Comparison of ENCODE assay signal across 8 mouse cellular contexts in the genomic region with DNA sequence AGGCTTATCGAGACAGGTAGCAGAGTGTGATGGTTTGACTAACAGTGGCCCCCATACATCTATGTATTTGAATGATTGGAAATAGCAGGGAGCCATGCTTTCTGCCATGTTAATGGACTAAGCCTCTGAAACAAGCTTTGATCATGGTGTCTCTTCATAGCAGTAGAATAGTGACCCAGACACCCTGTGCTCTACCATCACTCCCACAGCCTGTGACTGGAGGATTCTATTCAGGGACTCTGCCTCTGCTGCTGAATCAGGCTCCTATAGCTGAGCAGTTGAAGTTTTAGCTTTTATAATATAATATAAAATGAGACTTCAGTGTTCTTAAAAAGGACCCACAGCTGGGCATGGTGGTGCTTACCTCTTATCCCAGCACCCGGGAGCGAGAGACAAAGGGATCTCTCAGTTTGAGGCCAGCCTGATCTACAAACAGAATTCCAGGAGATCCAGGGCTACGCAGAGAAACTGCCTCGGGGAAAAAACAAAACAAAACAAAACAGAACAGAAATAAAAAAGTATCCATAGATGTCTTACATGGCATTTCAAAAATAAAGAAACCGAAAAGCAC. TPM values are rescaled to one million over a fixed set of nuclear protein-coding genes. Genes with fewer than 3 reads are reported as not detected.
DNase-seq lines count a peak whose midpoint lies in the region; ATAC-seq and TF ChIP-seq lines count a peak whose summit lies in the region.

No protein-coding gene starts in this region.

- 17% methylated on average over 6 of the region's 6 CpGs for WGBS in heart, adult 2 months
- WGBS in thymus, adult 2 months = 22% methylated on average over 6 of the region's 6 CpGs
- 17% methylated on average over 6 of the region's 6 CpGs for WGBS in limb, embryonic 15.5 days

- TF ChIP-seq EP300 in heart, adult 2 months (IDR thresholded peaks at IDR 0.05; ENCODE audit: insufficient read depth, low read depth, low read length) = no peak

- no peaks in the 10 kb centered on the region for H3K9me3 ChIP-seq in limb, embryonic 15.5 days

- no peak for TF ChIP-seq CTCF in heart, adult 2 months (IDR thresholded peaks at IDR 0.05)
- no peak for TF ChIP-seq CTCF in thymus, adult 2 months (IDR thresholded peaks at IDR 0.05; ENCODE audit: borderline replicate concordance, control insufficient read depth, extremely low read depth, insufficient read depth, low read length, poor library complexity)

- peak overlapping the region; percentile 65 for H3K27ac ChIP-seq in heart, adult 2 months
- H3K27ac ChIP-seq in thymus, adult 2 months (ENCODE audit: control insufficient read depth, insufficient read depth, low read length) = no peak overlapping the region
- H3K27ac ChIP-seq in limb, embryonic 15.5 days = 0 out of 2 replicates have a peak overlapping the region, but pooled peaks have one; percentile 3

- ATAC-seq in limb, embryonic 15.5 days (ENCODE audit: insufficient number of reproducible peaks, low FRiP score, low TSS enrichment, low read depth) = no peak

- H3K79me2 ChIP-seq in heart, adult 2 months (replicated peaks; ENCODE audit: control insufficient read depth, insufficient read depth, low read length) = no peaks in the 10 kb centered on the region

- no peak for TF ChIP-seq POLR2A in heart, adult 2 months (IDR thresholded peaks at IDR 0.05; ENCODE audit: insufficient read depth, low read depth, low read length)
- no peak for TF ChIP-seq POLR2A in thymus, adult 2 months (IDR thresholded peaks at IDR 0.05; ENCODE audit: control insufficient read depth, extremely low read depth, insufficient read depth, low read length, poor library complexity)

- H3K4me3 ChIP-seq in heart, adult 2 months = peak overlapping the region; percentile 78
- peak overlapping the region; percentile 97 for H3K4me3 ChIP-seq in thymus, adult 2 months (ENCODE audit: control insufficient read depth, insufficient read depth, low read length)
- H3K4me3 ChIP-seq in limb, embryonic 15.5 days = peak overlapping the region; percentile 72

- H3K9ac ChIP-seq in heart, adult 2 months (ENCODE audit: low read depth, low read length) = peak overlapping the region; percentile 62
- peak overlapping the region; percentile 62 for H3K9ac ChIP-seq in limb, embryonic 15.5 days

- H3K4me1 ChIP-seq in heart, adult 2 months (ENCODE audit: control insufficient read depth, insufficient read depth, low read length) = peaks cover 4% of the 10 kb centered on the region
- peaks cover 6% of the 10 kb centered on the region for H3K4me1 ChIP-seq in thymus, adult 2 months (replicated peaks; ENCODE audit: control insufficient read depth, insufficient read depth, low read length)
- peaks cover 9% of the 10 kb centered on the region for H3K4me1 ChIP-seq in limb, embryonic 15.5 days

- no peak for DNase-seq in heart, adult 2 months
- no peak for DNase-seq in heart, postnatal 4 days
- no peak for DNase-seq in thymus, adult 2 months
- DNase-seq in thymus, adult 18-20 months = no peak
- no peak for DNase-seq in spleen, postnatal 36 days (ENCODE audit: low spot score in 2 of 2)
- no peak for DNase-seq in cerebellum, adult 8-10 months
- DNase-seq in kidney, postnatal 36 days = no peak

- peak overlapping the region; percentile 59 for H3K4me2 ChIP-seq in limb, embryonic 15.5 days

- H3K36me3 ChIP-seq in heart, adult 2 months (ENCODE audit: control insufficient read depth, insufficient read depth, low read length) = no peaks in the 10 kb centered on the region
- H3K36me3 ChIP-seq in thymus, adult 2 months (ENCODE audit: control insufficient read depth, insufficient read depth, low read length) = no peaks in the 10 kb centered on the region
- H3K36me3 ChIP-seq in limb, embryonic 15.5 days = peaks cover 23% of the 10 kb centered on the region

- intact Hi-C loops in heart, adult 2 months (cut with DNase I) = loop anchor here (2.0 to 5.0 kb wide), 4 partner anchors 53 to 134 kb away; partner anchors contain the start of genes Zfp108 and Zfp180

- H3K27me3 ChIP-seq in heart, adult 2 months (ENCODE audit: control insufficient read depth, insufficient read depth, low read length) = no peaks in the 10 kb centered on the region
- H3K27me3 ChIP-seq in thymus, adult 2 months (ENCODE audit: control insufficient read depth, insufficient read depth, low read length) = no peaks in the 10 kb centered on the region
- no peaks in the 10 kb centered on the region for H3K27me3 ChIP-seq in limb, embryonic 15.5 days

RNA-seq across cellular contexts. Expression of gene Zfp235, which starts 0.5 kb away (rescaled TPM):
- total RNA-seq in heart, adult 2 months (2021) = 1 to 10 TPM; 4.2 to 5.4 TPM
- polyA plus RNA-seq in heart, adult 2 months (2012; rRNA removed) = 3.1 and 5.5 TPM in 2 replicates
- 1 to 10 TPM; 4.1 to 5.1 TPM for total RNA-seq in heart, postnatal 4 days (2021)
- 7.8 and 12.6 TPM in 2 replicates for polyA plus RNA-seq in thymus, adult 2 months (2012; rRNA removed)
- polyA plus RNA-seq in limb, embryonic 15.5 days (2015; fragmentation: Nextera tagmentation; extraction: Ambion mirVana) = 16.9 and 19.7 TPM in 2 replicates

RNA-seq across cellular contexts. Expression of gene Zfp112, which starts 21.4 kb away (rescaled TPM):
- 1 to 10 TPM; 3.1 to 3.2 TPM for total RNA-seq in heart, adult 2 months (2021)
- polyA plus RNA-seq in heart, adult 2 months (2012; rRNA removed) = 1.8 and 3.5 TPM in 2 replicates
- total RNA-seq in heart, postnatal 4 days (2021) = 1 to 10 TPM; 2.2 to 3.4 TPM
- polyA plus RNA-seq in thymus, adult 2 months (2012; rRNA removed) = 0.66 and 0.79 TPM in 2 replicates
- 6.9 and 7.9 TPM in 2 replicates for polyA plus RNA-seq in limb, embryonic 15.5 days (2015; fragmentation: Nextera tagmentation; extraction: Ambion mirVana)

RNA-seq across cellular contexts. Expression of gene Zfp114, which starts 41.4 kb away (rescaled TPM):
- under 1 TPM; 0.16 TPM for total RNA-seq in heart, adult 2 months (2021)
- polyA plus RNA-seq in heart, adult 2 months (2012; rRNA removed) = 0.06 and 0.10 TPM in 2 replicates
- total RNA-seq in heart, postnatal 4 days (2021) = under 1 TPM; 0.23 to 0.76 TPM
- polyA plus RNA-seq in thymus, adult 2 months (2012; rRNA removed) = 0.34 and 0.40 TPM in 2 replicates
- 5.2 and 6.1 TPM in 2 replicates for polyA plus RNA-seq in limb, embryonic 15.5 days (2015; fragmentation: Nextera tagmentation; extraction: Ambion mirVana)

RNA-seq across cellular contexts. Expression of gene Zfp180, which starts 51.8 kb away (rescaled TPM):
- 10 to 100 TPM; 16.7 to 16.8 TPM for total RNA-seq in heart, adult 2 months (2021)
- 7.7 and 11.3 TPM in 2 replicates for polyA plus RNA-seq in heart, adult 2 months (2012; rRNA removed)
- total RNA-seq in heart, postnatal 4 days (2021) = 10 to 100 TPM; 11.1 to 11.3 TPM
- polyA plus RNA-seq in thymus, adult 2 months (2012; rRNA removed) = 27.0 and 27.9 TPM in 2 replicates
- polyA plus RNA-seq in limb, embryonic 15.5 days (2015; fragmentation: Nextera tagmentation; extraction: Ambion mirVana) = 19.1 and 20.4 TPM in 2 replicates
